Mouse (Mus musculus) C2C12 (cell line): ENCODE results near the gene Rbfox3.

Source experiments
- CTCF ChIP-seq: IDR thresholded peaks from one replicate; pipeline ENCODE4 v1.5.1; 2011; ENCODE audit not compliant: control insufficient read depth, insufficient read depth, insufficient read length
- MAX ChIP-seq: IDR thresholded peaks from one replicate; pipeline ENCODE4 v1.6.1; 2011; ENCODE audit warnings: mild to moderate bottlenecking, control low read depth
- MYOD1 ChIP-seq: IDR thresholded peaks from one replicate; pipeline ENCODE4 v1.6.1; 2011; ENCODE audit warnings: low read depth; ENCODE audit not compliant: control insufficient read depth, insufficient read length
- USF1 ChIP-seq: IDR thresholded peaks from one replicate; pipeline ENCODE4 v1.6.1; 2011; ENCODE audit warnings: low read depth, mild to moderate bottlenecking, control low read depth, moderate library complexity

DNA sequence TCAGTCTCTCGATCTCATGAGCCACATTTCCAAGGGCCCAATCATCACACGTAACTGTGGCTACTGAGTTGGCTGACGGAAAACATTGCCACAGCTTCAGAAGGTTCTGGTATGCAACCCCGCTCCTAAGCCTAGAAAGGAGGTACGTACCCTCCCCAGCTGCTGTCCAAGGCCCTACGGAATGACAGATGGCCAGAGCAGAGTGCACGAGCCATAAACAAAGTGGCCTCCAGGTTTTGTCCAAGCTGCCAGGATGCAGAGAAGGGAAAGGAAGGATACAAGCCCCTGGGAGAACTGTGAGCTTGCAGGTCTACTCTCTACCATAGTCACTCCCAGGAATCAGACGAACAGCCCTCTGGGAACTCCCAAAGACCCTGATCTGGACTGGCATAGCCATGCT is 327.8 kb downstream of the Rbfox3 start:
- TF ChIP-seq CTCF (no peak), USF1 (no peak), MAX (no peak), MYOD1 (no peak)
